Mouse (Mus musculus): ENCODE results near the gene Mypop.

Gene Mypop

GRCm38 (mm10) chr7:18989995-18990394, 1.1 kb upstream of the Mypop start:
- in situ Hi-C loops (cut with MboI) = no loop called here

GRCm38 (mm10) chr7:18991660-18992293, 732 bp downstream of the Mypop start:
- in situ Hi-C loops (cut with MboI) = no loop called here

GRCm38 (mm10) chr7:18992294-18992675, 1.2 kb downstream of the Mypop start:
- in situ Hi-C loops (cut with MboI) = no loop called here

- in situ Hi-C loops (cut with MboI) = no loop called here
Observed at GRCm38 (mm10) chr7:18993036-18993435, 2.0 kb downstream of the Mypop start.

- in situ Hi-C loops (cut with MboI) = no loop called here
Observed at GRCm38 (mm10) chr7:18998835-18999234, 7.8 kb downstream of the Mypop start.

GRCm38 (mm10) chr7:19000421-19000820, 9.4 kb downstream of the Mypop start:
- in situ Hi-C loops (cut with MboI) = no loop called here

- in situ Hi-C loops (cut with MboI) = no loop called here
Observed at GRCm38 (mm10) chr7:19001066-19001806, 10.2 kb downstream of the Mypop start.

- in situ Hi-C loops (cut with MboI) = no loop called here
Observed at GRCm38 (mm10) chr7:19001807-19002085, 10.7 kb downstream of the Mypop start.

- in situ Hi-C loops (cut with MboI) = no loop called here
Observed at GRCm38 (mm10) chr7:19002115-19002514, 11.1 kb downstream of the Mypop start.

GRCm38 (mm10) chr7:19002848-19003498, 11.9 kb downstream of the Mypop start:
- in situ Hi-C loops (cut with MboI) = no loop called here

GRCm38 (mm10) chr7:19003902-19004630, 13.0 kb downstream of the Mypop start, which contains the start of gene Irf2bp1:
TSS of gene Irf2bp1 (plus strand) at chr7:19004044.
- in situ Hi-C loops (cut with MboI) = no loop called here

- in situ Hi-C loops (cut with MboI) = no loop called here
Observed at GRCm38 (mm10) chr7:19004631-19005079, 13.6 kb downstream of the Mypop start.

- in situ Hi-C loops (cut with MboI) = no loop called here
Observed at GRCm38 (mm10) chr7:19005417-19006121, 14.5 kb downstream of the Mypop start.

- in situ Hi-C loops (cut with MboI) = no loop called here
Observed at GRCm38 (mm10) chr7:19006476-19006875, 15.4 kb downstream of the Mypop start.

GRCm38 (mm10) chr7:19007026-19007977, 16.3 kb downstream of the Mypop start:
- in situ Hi-C loops (cut with MboI) = no loop called here

GRCm38 (mm10) chr7:19010581-19010980, 19.5 kb downstream of the Mypop start:
- in situ Hi-C loops (cut with MboI) = no loop called here

- in situ Hi-C loops (cut with MboI) = no loop called here
Observed at GRCm38 (mm10) chr7:19012025-19012621, 21.1 kb downstream of the Mypop start.

GRCm38 (mm10) chr7:19012882-19013281, 21.8 kb downstream of the Mypop start:
- in situ Hi-C loops (cut with MboI) = no loop called here

- in situ Hi-C loops (cut with MboI) = no loop called here
Observed at GRCm38 (mm10) chr7:19014452-19014851, 23.4 kb downstream of the Mypop start.

- in situ Hi-C loops (cut with MboI) = no loop called here
Observed at GRCm38 (mm10) chr7:19016042-19016441, 25.0 kb downstream of the Mypop start.
